ENCODE assay signal across 8 mouse cellular contexts in the genomic region with DNA sequence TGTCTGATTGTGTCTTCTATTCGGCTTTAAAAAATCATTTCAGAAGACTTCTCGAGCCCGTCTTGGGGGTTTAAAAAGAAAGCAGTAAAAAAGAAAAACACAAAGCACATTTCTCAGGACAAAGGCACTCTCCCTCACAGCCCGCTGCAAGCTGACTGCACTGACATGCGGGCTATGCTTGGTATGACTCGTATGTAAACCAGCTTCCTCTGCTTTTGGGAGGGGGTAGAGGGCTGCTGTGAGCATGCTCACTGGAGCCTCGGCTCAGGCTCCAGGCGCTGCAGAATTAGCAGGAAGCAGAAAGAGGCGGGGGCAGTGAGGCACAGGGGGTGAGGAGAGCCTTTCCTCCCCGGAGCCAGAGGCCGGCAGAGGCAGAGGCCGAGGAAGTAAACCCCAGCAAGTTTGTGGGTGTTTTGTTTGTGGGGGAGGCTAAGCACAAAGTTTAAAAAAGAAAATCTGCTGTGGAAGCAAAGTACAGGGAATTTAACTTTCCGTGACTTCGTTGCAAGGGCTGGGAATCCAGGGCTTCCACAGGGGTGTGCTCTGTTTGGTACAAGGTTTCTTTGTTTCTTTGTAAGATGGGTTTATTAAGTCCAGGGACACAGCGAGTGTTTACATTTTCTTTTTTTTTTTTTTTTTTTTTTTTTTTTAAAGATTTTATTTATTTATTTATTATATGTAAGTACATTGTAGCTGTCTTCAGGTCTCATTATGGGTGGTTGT. TPM values are rescaled to one million over a fixed set of nuclear protein-coding genes. Genes with fewer than 3 reads are reported as not detected.
DNase-seq lines count a peak whose midpoint lies in the region; ATAC-seq and TF ChIP-seq lines count a peak whose summit lies in the region.

No protein-coding gene starts in this region.

- intact Hi-C loops in heart, postnatal 25 days (cut with DNase I), result loop anchor here (2.0 kb wide), 2 partner anchors 27 to 47 kb away; no protein-coding TSS in a partner anchor

- peak overlapping the region; percentile 58 for H3K27ac ChIP-seq in forebrain, embryonic 15.5 days (replicated peaks)
- H3K27ac ChIP-seq in neural tube, embryonic 14.5 days (ENCODE audit: low read depth, low read length), result peak overlapping the region; percentile 75

- peak overlapping the region; percentile 53 for H3K4me3 ChIP-seq in forebrain, embryonic 15.5 days
- peak overlapping the region; percentile 89 for H3K4me3 ChIP-seq in lung, adult 2 months (replicated peaks; ENCODE audit: extremely low read depth, low read depth, low read length)
- peak overlapping the region; percentile 50 for H3K4me3 ChIP-seq in neural tube, embryonic 14.5 days (ENCODE audit: low read depth, low read length)

- no peaks in the 10 kb centered on the region for H3K27me3 ChIP-seq in forebrain, embryonic 15.5 days
- no peaks in the 10 kb centered on the region for H3K27me3 ChIP-seq in neural tube, embryonic 14.5 days (ENCODE audit: control insufficient read depth, insufficient read depth, low read length)

- peak overlapping the region; percentile 62 for H3K4me2 ChIP-seq in forebrain, embryonic 15.5 days (replicated peaks)
- H3K4me2 ChIP-seq in neural tube, embryonic 14.5 days (ENCODE audit: low read depth, low read length), result peak overlapping the region; percentile 72

- ATAC-seq in forebrain, embryonic 15.5 days (replicated peaks), result peak; percentile 91
- ATAC-seq in neural tube, embryonic 14.5 days (ENCODE audit: low read depth), result peak; percentile 94

- H3K36me3 ChIP-seq in forebrain, embryonic 15.5 days, result no peaks in the 10 kb centered on the region
- H3K36me3 ChIP-seq in neural tube, embryonic 14.5 days (ENCODE audit: control insufficient read depth, insufficient read depth, low read length), result no peaks in the 10 kb centered on the region

- peak; percentile 71 to 73 for DNase-seq in B cell, adult 2 months
- peak; percentile 91 to 93 for DNase-seq in adrenal gland, postnatal 36 days
- peak; percentile 88 for DNase-seq in heart, postnatal 25 days (ENCODE audit: low spot score)
- peak; percentile 72 to 86 for DNase-seq in layer of hippocampus, adult 18-20 months (ENCODE audit: low spot score in 2 of 2)
- peak; percentile 85 for DNase-seq in lung, adult 2 months
- peak; percentile 80 for DNase-seq in telencephalon, adult 2 months (ENCODE audit: low read depth, low spot score)

- no peaks in the 10 kb centered on the region for H3K9me3 ChIP-seq in forebrain, embryonic 15.5 days
- no peaks in the 10 kb centered on the region for H3K9me3 ChIP-seq in neural tube, embryonic 14.5 days (ENCODE audit: control insufficient read depth, low read length)

- H3K4me1 ChIP-seq in forebrain, embryonic 15.5 days, result peaks cover 45% of the 10 kb centered on the region
- H3K4me1 ChIP-seq in lung, adult 2 months (ENCODE audit: control insufficient read depth, insufficient read depth, low read length), result peaks cover 17% of the 10 kb centered on the region
- peaks cover 37% of the 10 kb centered on the region for H3K4me1 ChIP-seq in neural tube, embryonic 14.5 days (ENCODE audit: control insufficient read depth, insufficient read depth, low read length)

- peak overlapping the region; percentile 52 for H3K9ac ChIP-seq in forebrain, embryonic 15.5 days (replicated peaks)
- H3K9ac ChIP-seq in neural tube, embryonic 14.5 days (replicated peaks; ENCODE audit: low read depth, low read length), result peak overlapping the region; percentile 62

- TF ChIP-seq POLR2A in lung, adult 2 months (IDR thresholded peaks at IDR 0.05; ENCODE audit: borderline replicate concordance, extremely low read depth, low read depth, low read length), result peak; percentile 99

- WGBS in forebrain, embryonic 15.5 days, result 3% methylated on average over 15 of the region's 15 CpGs
- under 1% methylated on average over 15 of the region's 15 CpGs for WGBS in lung, adult 2 months
- 5% methylated on average over 15 of the region's 15 CpGs for WGBS in neural tube, embryonic 14.5 days

- TF ChIP-seq CTCF in lung, adult 2 months (IDR thresholded peaks at IDR 0.05; ENCODE audit: insufficient read depth, low read length), result no peak

RNA-seq across cellular contexts. Expression of gene Vgll4, which starts 48.0 kb away (rescaled TPM):
- 10 to 100 TPM; 54.7 to 57.4 TPM for total RNA-seq in adrenal gland, postnatal 36 days (2021)
- 83.1 and 88.6 TPM in 2 replicates for polyA plus RNA-seq in forebrain, embryonic 15.5 days (2015; fragmentation: Nextera tagmentation; extraction: Ambion mirVana)
- total RNA-seq in heart, postnatal 25 days (2021), result 10 to 100 TPM; 24.3 to 24.9 TPM
- 10 to 100 TPM; 46.9 to 49.2 TPM for total RNA-seq in layer of hippocampus, adult 18-20 months (2021)
- polyA plus RNA-seq in lung, adult 2 months (2012; rRNA removed), result 80.8 and 81.7 TPM in 2 replicates
- polyA plus RNA-seq in neural tube, embryonic 14.5 days (2014; fragmentation: Nextera tagmentation; extraction: Ambion mirVana), result 35.6 and 43.3 TPM in 2 replicates

Comparison
In these comparisons a context has a peak if more than half of its experiments do, and no peak if none do; other contexts are left out.
1. Peak in every context shown above with its lines: DNase-seq, ATAC-seq, H3K4me3 ChIP-seq and H3K27ac ChIP-seq.